Mouse (Mus musculus) ES-Bruce4 (cell line): Measurements from ENCODE around the gene Tbc1d13.

Experiments used
- CTCF ChIP-seq: IDR thresholded peaks from one replicate; pipeline ENCODE4 v1.8.1; 2011; ENCODE audit warnings: low read depth, low read length
- POLR2A ChIP-seq: IDR thresholded peaks from one replicate; pipeline ENCODE4 v1.8.1; 2011; ENCODE audit warnings: low read length; ENCODE audit not compliant: insufficient read depth

GRCm38 (mm10) chr2:30191790-30192580 is 58.4 kb downstream of the Tbc1d13 start:
- TF ChIP-seq POLR2A, result no peak
- TF ChIP-seq CTCF, result no peak
